Mouse (Mus musculus): Measurements from ENCODE around the gene Tspan7.

The Tspan7 gene

DNA sequence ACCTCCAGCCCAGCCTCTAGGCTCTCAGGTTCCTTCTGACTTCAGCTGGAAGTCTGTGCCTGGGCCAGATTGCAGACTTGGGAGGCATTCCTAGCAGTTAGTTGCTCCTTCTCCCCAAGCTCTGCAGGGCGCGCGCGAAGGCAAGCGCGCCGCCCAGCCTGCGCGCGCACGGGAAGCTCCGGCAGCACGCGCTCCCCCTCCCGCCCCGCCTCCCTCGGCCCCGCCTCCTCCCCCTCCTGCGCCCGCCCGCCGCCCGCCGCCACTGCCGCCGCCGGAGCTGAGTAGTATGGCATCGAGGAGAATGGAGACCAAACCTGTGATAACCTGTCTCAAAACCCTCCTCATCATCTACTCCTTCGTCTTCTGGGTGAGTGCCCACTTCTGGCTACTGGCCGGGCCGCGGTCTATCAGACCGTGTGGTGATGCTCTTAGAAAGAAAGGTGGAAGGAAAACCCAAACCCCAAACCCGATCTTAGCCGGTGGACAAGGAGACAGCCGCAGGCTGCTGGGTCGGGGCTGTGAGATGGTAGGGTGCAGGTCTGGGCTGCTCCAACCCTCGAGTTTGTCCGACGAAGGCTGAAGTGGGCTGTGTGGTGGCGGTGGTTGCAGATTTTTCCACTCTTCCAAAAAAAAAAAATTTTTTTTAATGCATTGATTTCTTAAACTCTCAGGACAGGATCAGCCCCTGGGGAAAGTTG, at the start of gene Tspan7:
Gene Tspan7 (plus strand): TSS at position 287 of the 698 bp plus-strand sequence.
- DNase-seq (ENCODE audit: low spot score in 2 of 2), result no peak

DNA sequence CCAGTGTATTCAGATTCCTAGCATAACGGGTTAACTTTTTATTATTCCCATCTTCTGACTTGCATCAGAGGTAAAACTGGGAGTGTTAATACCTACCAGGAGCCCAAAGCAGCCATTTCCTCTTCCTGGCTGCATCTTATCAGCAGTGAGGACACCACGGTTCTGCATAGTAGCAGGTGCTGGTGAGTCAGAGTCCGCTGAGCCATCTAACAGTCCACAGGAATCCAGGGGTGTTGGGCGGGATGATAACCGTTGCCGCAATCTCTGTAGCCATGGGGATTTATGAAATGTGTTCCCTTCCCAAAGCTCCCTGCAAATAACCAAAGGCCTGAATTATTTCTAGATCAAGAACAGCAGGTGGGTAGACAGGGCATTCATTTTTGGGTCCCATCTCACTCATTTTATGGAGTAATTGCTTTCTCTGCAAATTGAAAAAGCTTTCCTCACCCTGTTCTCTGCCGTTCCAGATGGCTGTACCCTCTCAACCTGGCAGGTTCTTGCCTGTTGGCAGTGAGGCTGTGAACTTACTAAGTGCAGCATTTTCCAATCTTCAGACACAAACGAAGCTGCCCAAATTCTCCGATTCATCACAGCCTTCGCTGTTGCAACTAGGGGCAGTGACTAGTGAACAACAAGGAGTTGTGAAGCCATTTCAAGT, 35.5 kb upstream of the Tspan7 start:
- no peak for DNase-seq (ENCODE audit: low spot score in 2 of 2)

- no peak for DNase-seq (ENCODE audit: low spot score in 2 of 2)
Measured at GRCm38 (mm10) chrX:10450143-10451060, 34.6 kb upstream of the Tspan7 start.

DNA sequence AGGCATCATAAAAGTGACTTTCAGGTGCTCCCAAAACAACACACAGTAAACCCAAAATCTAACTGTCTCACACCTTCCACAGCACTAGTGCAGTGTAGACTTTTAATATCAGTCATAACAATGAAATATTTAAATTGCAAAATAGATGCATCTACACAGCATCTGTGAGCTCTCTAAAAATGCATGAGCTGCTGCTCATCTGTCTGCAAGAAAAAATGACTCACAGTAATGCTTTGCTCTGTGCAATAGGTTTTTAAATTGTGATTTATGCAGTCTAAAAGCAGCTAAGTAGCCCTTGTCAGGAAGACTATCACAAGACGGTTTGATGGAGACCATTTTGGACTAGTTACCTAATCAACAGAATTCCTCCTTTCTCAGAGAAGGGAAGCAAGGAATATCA, 31.2 kb upstream of the Tspan7 start:
- DNase-seq (ENCODE audit: low spot score in 2 of 2), result no peak

- DNase-seq (ENCODE audit: low spot score in 2 of 2), result no peak
Measured at GRCm38 (mm10) chrX:10457256-10457655, 27.7 kb upstream of the Tspan7 start.

GRCm38 (mm10) chrX:10477088-10477487, 7.9 kb upstream of the Tspan7 start:
- no peak for DNase-seq (ENCODE audit: low spot score in 2 of 2)

DNA sequence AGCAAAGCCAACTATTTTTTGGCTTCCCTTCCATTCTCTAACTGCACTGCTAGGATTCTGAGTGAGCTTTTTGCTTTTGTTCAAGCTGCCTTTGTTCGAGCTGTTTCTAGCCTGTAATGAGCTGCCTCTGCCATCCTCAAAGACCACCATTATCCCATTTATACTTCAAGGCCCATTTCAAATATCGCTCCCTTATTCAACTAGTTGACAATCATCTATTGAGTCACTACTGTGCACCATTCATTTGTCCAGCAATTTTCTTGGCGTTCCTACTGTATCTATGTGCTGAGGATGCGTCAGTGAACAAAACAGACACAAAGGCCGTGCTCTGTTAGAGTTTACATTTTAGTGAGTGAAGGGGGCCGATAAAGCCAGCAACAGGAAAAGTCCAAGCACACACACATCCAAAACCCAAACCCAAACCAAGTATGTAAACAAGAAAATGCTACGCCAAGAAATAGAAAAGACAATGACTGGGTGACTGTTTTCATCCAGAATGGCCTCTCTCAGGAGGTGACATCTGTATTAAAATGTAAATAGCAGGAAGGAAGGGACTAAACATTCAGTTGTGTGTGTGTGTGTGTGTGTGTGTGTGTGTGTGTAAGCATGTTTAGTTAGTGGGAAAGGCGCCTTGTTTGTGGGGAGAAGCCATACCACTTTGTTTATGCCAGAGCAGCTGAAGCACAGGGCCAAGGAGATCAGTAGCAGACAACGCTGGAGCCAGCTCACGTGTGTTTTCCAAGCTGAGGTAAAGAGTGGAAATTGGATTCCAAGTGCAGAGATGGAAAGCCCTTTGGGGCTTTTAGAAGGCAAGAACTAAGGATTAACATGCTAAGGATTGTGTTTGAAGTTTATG, 5.7 kb upstream of the Tspan7 start:
- DNase-seq (ENCODE audit: low spot score in 2 of 2), result no peak

- no peak for DNase-seq (ENCODE audit: low spot score in 2 of 2)
Measured at GRCm38 (mm10) chrX:10479943-10480342, 5.0 kb upstream of the Tspan7 start.

GRCm38 (mm10) chrX:10485664-10486211, 780 bp downstream of the Tspan7 start:
- no peak for DNase-seq (ENCODE audit: low spot score in 2 of 2)

DNA sequence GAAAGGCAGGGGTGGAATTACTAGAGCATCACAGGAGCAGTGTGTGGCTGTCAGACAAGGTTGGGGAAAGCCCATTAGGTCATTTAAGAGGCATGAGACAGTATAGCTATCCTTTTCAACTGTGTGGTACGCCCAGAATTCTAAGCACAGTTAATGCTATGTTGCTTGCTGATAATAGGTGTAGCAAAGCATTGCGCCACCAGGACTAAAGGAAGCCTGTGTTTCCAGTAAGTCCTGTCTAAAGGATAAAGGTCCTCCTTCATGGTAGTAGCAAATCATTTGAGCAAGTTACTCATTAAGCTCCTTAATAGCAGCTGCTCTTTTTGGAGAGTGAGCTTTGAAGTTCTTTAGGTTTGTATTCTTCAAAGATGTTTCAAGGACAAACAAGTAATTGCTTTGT, 13.6 kb downstream of the Tspan7 start:
- no peak for DNase-seq (ENCODE audit: low spot score in 2 of 2)

GRCm38 (mm10) chrX:10502616-10503015, 17.7 kb downstream of the Tspan7 start:
- no peak for DNase-seq (ENCODE audit: low spot score in 2 of 2)

DNA sequence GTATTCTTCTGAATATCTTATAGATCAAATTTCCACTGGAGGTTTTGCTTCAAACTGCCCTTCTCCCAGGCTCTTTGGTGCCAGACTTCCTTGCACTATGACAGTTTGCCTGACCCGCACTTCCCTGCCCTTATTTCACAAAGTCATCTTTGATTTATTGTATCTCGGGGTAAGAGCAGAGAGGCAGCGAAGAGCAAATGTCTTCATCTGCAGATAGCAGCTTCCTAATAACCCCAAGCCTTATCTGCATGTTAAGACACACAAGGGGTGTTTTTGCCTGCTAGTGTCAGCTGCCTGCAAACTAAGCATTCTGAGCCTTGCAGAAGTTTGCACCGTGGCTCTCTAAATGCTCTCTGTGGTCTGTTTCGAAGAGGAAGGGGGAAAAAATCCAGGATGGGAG, 29.5 kb downstream of the Tspan7 start:
- DNase-seq (ENCODE audit: low spot score in 2 of 2), result no peak

DNA sequence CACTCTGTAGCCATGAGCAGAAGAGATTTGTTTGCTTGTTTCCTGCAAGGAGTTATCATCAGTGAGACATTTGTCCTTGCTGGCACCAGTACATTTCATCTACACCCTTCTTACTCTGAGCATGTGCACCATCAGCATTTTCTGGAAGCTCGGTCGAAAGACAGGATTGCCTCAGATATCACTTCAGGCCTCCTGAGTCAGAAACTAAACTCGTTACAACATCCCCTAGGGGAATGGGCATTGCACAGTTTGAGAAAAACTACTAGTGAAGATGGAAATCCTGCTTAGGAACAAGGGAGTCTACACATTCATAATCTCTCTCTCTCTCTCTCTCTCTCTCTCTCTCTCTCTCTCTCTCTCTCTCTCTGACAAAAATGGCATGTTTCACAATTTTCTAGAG, 30.0 kb downstream of the Tspan7 start:
- no peak for DNase-seq (ENCODE audit: low spot score in 2 of 2)

- no peak for DNase-seq (ENCODE audit: low spot score in 2 of 2)
Measured at GRCm38 (mm10) chrX:10516448-10516847, 31.5 kb downstream of the Tspan7 start.

- no peak for DNase-seq (ENCODE audit: low spot score in 2 of 2)
Measured at GRCm38 (mm10) chrX:10516925-10517324, 32.0 kb downstream of the Tspan7 start.

- DNase-seq (ENCODE audit: low spot score in 2 of 2), result no peak
Measured at GRCm38 (mm10) chrX:10517756-10518155, 32.8 kb downstream of the Tspan7 start.

GRCm38 (mm10) chrX:10518510-10518909, 33.6 kb downstream of the Tspan7 start:
- no peak for DNase-seq (ENCODE audit: low spot score in 2 of 2)

- DNase-seq (ENCODE audit: low spot score in 2 of 2), result no peak
Measured at GRCm38 (mm10) chrX:10535450-10535849, 50.5 kb downstream of the Tspan7 start.

DNA sequence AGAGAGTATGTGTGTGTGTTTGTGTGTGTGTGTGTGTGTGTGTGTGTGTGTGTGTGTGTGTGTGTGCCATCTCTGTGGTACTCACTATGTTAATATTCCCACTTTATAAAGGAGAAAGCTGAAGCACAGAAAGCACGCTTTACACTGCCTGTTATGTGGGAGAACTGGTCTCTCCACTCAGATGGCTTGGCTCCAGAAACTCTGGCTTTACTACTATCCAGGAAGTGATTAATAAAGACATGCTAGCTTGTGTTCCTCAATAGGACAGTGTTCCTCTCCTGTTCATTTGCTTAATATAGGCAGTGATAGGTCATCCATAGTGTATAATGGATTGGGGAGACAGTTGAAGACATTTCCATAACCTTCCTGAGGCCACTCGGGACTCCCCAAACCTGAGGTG, 54.1 kb downstream of the Tspan7 start:
- no peak for DNase-seq (ENCODE audit: low spot score in 2 of 2)

DNA sequence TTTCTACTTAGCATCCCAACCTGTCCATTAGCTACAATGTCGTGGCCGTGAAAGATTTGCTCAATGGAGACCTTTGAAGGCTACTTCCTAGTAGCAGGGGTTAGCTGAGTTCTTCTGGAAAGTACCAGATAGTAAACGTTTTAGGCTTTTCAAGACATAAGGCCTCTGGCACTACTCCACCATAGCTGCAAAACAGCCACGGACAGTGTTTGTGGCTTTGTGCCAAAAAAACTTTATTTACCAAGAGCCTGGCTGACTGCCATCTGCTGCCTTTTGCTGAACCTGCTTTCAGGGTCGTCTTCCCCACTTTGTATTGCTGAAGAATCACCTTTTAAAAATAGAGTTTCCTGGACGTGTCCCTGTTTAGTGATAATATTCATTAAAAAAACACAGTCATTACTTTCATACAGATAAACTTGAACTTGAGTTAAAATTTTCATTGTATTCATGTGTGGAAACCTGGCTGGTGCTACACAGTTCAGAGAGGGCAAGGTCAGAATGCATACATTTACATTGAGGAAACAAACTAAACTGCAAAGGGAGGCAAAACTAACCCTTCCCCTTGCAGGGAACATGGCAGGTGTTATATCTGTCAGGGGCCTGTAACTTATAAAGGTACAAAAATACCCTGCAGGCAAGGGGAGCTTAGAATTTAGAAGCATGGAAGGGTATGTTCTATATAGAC, 54.7 kb downstream of the Tspan7 start:
- no peak for DNase-seq (ENCODE audit: low spot score in 2 of 2)

GRCm38 (mm10) chrX:10546840-10547239, 61.9 kb downstream of the Tspan7 start:
- no peak for DNase-seq (ENCODE audit: low spot score in 2 of 2)

Data from natural killer cell, adult 2 months (primary cell).